Mouse (Mus musculus): Measurements from ENCODE around the gene Tert. TPM values are rescaled to one million over a fixed set of nuclear protein-coding genes. Genes with fewer than 3 reads are reported as not detected.

The Tert gene
- polyA plus RNA-seq (2014; fragmentation: Illumina TruSeq; extraction: RNeasy Lipid Tissue Mini Kit (QIAGEN cat#74804); ENCODE audit: low replicate concordance) = 0.67 TPM

GRCm38 (mm10) chr13:73626745-73627549, at the start of gene Tert:
Gene Tert, plus strand, starts transcription at chr13:73626911.

GRCm38 (mm10) chr13:73603522-73604155, 23.1 kb upstream of the Tert start, which contains the start of gene Clptm1l:
Gene Clptm1l, plus strand, starts transcription at chr13:73604006.

GRCm38 (mm10) chr13:73677853-73678252, 51.1 kb downstream of the Tert start, which contains the start of gene Slc6a18:
Gene Slc6a18, minus strand, starts transcription at chr13:73678023.

Other genes starting within 250 kb of the Tert start
- gene Lpcat1, start 159.7 kb upstream of the Tert start, polyA plus RNA-seq (2014; fragmentation: Illumina TruSeq; extraction: RNeasy Lipid Tissue Mini Kit (QIAGEN cat#74804); ENCODE audit: low replicate concordance) = 2.5 TPM
- gene Slc6a3, start 90.2 kb upstream of the Tert start, polyA plus RNA-seq (2014; fragmentation: Illumina TruSeq; extraction: RNeasy Lipid Tissue Mini Kit (QIAGEN cat#74804); ENCODE audit: low replicate concordance) = 0.78 TPM
- gene Clptm1l, start 22.9 kb upstream of the Tert start, polyA plus RNA-seq (2014; fragmentation: Illumina TruSeq; extraction: RNeasy Lipid Tissue Mini Kit (QIAGEN cat#74804); ENCODE audit: low replicate concordance) = 70.4 TPM
- 0.19 TPM for gene Slc6a18, start 51.1 kb downstream of the Tert start, polyA plus RNA-seq (2014; fragmentation: Illumina TruSeq; extraction: RNeasy Lipid Tissue Mini Kit (QIAGEN cat#74804); ENCODE audit: low replicate concordance)
- 295 TPM for gene Slc6a19, start 78.0 kb downstream of the Tert start, polyA plus RNA-seq (2014; fragmentation: Illumina TruSeq; extraction: RNeasy Lipid Tissue Mini Kit (QIAGEN cat#74804); ENCODE audit: low replicate concordance)
- 12.3 TPM for gene Slc12a7, start 106.2 kb downstream of the Tert start, polyA plus RNA-seq (2014; fragmentation: Illumina TruSeq; extraction: RNeasy Lipid Tissue Mini Kit (QIAGEN cat#74804); ENCODE audit: low replicate concordance)
- gene Nkd2, start 220.7 kb downstream of the Tert start, polyA plus RNA-seq (2014; fragmentation: Illumina TruSeq; extraction: RNeasy Lipid Tissue Mini Kit (QIAGEN cat#74804); ENCODE audit: low replicate concordance) = 2.2 TPM

Data from small intestine, adult 10 weeks (tissue).